Mouse (Mus musculus) CH12.LX (cell line): ENCODE results near the gene Ints3. TPM values are rescaled to one million over a fixed set of nuclear protein-coding genes. Genes with fewer than 3 reads are reported as not detected.

Source experiments
- DNase-seq: peaks from one replicate; pipeline ENCODE4 v3.0.0-alpha.2; 2013; ENCODE audit errors: extremely low read depth
- H3K27ac ChIP-seq: 2 replicates; pipeline ENCODE4 v1.5.1; 2012; ENCODE audit warnings: low read depth, mild to moderate bottlenecking, control low read depth, moderate library complexity; ENCODE audit not compliant: insufficient read depth
- H3K27me3 ChIP-seq: replicated peaks from 2 replicates; pipeline ENCODE3; 2012; ENCODE audit warnings: inconsistent platforms
- H3K36me3 ChIP-seq, 2 experiments: replicated peaks in 1 of 2; 2 replicates each; pipeline versions ENCODE3 to v1.6.1; 2012; ENCODE audit warnings: inconsistent platforms in 1 of 2, low read length in 1 of 2, mild to moderate bottlenecking in 1 of 2, mixed read lengths in 1 of 2, moderate library complexity in 1 of 2; ENCODE audit not compliant: control insufficient read depth in 1 of 2, insufficient read depth in 1 of 2
- H3K4me1 ChIP-seq, 2 experiments: 2 replicates each; pipeline ENCODE4 v1.6.1; 2012; ENCODE audit warnings: inconsistent platforms in 1 of 2, moderate library complexity in 1 of 2; ENCODE audit not compliant: insufficient read depth in 2 of 2, control insufficient read depth in 1 of 2
- H3K4me2 ChIP-seq: 2 replicates; pipeline ENCODE4 v1.6.1; 2012; ENCODE audit warnings: low read depth, mild to moderate bottlenecking, control low read depth; ENCODE audit not compliant: poor library complexity, insufficient read depth, severe bottlenecking
- H3K4me3 ChIP-seq, 3 experiments: fragments of 150-350 bp in 1 of 3; sonication (generic) in 1 of 3; replicated peaks in 1 of 3; 2 replicates each; pipeline versions ENCODE3 to v1.5.1; 2011 to 2012; ENCODE audit warnings: low read depth in 2 of 3, low read length in 2 of 3, mild to moderate bottlenecking in 2 of 3, moderate library complexity in 2 of 3, control low read depth in 1 of 3, improper control_type of control experiment in 1 of 3, inconsistent platforms in 1 of 3, mixed read lengths in 1 of 3; ENCODE audit not compliant: poor library complexity in 1 of 3
- H3K79me2 ChIP-seq: replicated peaks from 2 replicates; pipeline ENCODE4 v1.6.1; 2012; ENCODE audit warnings: mild to moderate bottlenecking, moderate library complexity; ENCODE audit not compliant: control insufficient read depth, poor library complexity, insufficient read depth, severe bottlenecking; ENCODE audit errors: extremely low read depth
- H3K9ac ChIP-seq: 2 replicates; pipeline ENCODE4 v1.6.1; 2012; ENCODE audit warnings: low read depth, mild to moderate bottlenecking, control low read depth, moderate library complexity; ENCODE audit not compliant: insufficient read depth
- H3K9me3 ChIP-seq: replicated peaks from 2 replicates; pipeline ENCODE3; 2012; ENCODE audit warnings: low read length, inconsistent platforms, mixed read lengths
- BHLHE40 ChIP-seq: IDR thresholded peaks from 2 replicates; pipeline ENCODE4 v1.6.1; 2011; ENCODE audit warnings: mild to moderate bottlenecking, low read depth, low read length, improper control_type of control experiment
- CTCF ChIP-seq, 2 experiments: IDR thresholded peaks in 1 of 2; conservative IDR thresholded peaks in 1 of 2; 2 replicates each; pipeline ENCODE4 v1.5.1; 2011 to 2012; ENCODE audit warnings: low read depth in 2 of 2, low read length in 2 of 2, improper control_type of control experiment in 1 of 2, inconsistent platforms in 1 of 2, mild to moderate bottlenecking in 1 of 2, moderate library complexity in 1 of 2
- ETS1 ChIP-seq: conservative IDR thresholded peaks from 2 replicates; pipeline ENCODE4 v1.6.1; 2012; ENCODE audit warnings: low read depth, mild to moderate bottlenecking, inconsistent platforms, low read length, improper control_type of control experiment, moderate library complexity
- HCFC1 ChIP-seq: IDR thresholded peaks from 2 replicates; pipeline ENCODE4 v1.6.1; 2012; ENCODE audit warnings: low read depth, mild to moderate bottlenecking, inconsistent platforms, low read length, improper control_type of control experiment
- IRF4 ChIP-seq: IDR thresholded peaks from 2 replicates; pipeline ENCODE4 v1.6.1; 2014; ENCODE audit warnings: low read depth, mild to moderate bottlenecking, inconsistent platforms, low read length, improper control_type of control experiment
- KAT2A ChIP-seq: IDR thresholded peaks from 2 replicates; pipeline ENCODE4 v1.6.1; 2012; ENCODE audit warnings: low read length, improper control_type of control experiment, inconsistent platforms; ENCODE audit not compliant: insufficient replicate concordance
- MAX ChIP-seq: IDR thresholded peaks from 2 replicates; pipeline ENCODE4 v1.6.1; 2011; ENCODE audit warnings: low read length, improper control_type of control experiment
- MEF2A ChIP-seq: IDR thresholded peaks from 2 replicates; pipeline ENCODE4 v1.6.1; 2014; ENCODE audit warnings: low read depth, mild to moderate bottlenecking, inconsistent platforms, low read length, improper control_type of control experiment, borderline replicate concordance
- MXI1 ChIP-seq: IDR thresholded peaks from 2 replicates; pipeline ENCODE4 v1.6.1; 2011; ENCODE audit warnings: mild to moderate bottlenecking, low read depth, low read length, improper control_type of control experiment
- MYC ChIP-seq: IDR thresholded peaks from 2 replicates; pipeline ENCODE4 v1.6.1; 2011; ENCODE audit warnings: low read depth, mild to moderate bottlenecking, improper control_type of control experiment, low read length
- NELFE ChIP-seq: IDR thresholded peaks from 2 replicates; pipeline ENCODE4 v1.6.1; 2011; ENCODE audit warnings: low read depth, low read length, improper control_type of control experiment
- NRF1 ChIP-seq: IDR thresholded peaks from 2 replicates; pipeline ENCODE4 v1.6.1; 2014; ENCODE audit warnings: low read depth, mild to moderate bottlenecking, inconsistent platforms, low read length, improper control_type of control experiment, moderate library complexity
- RCOR1 ChIP-seq: conservative IDR thresholded peaks from 2 replicates; pipeline ENCODE4 v1.6.1; 2012; ENCODE audit warnings: low read depth, mild to moderate bottlenecking, inconsistent platforms, low read length, improper control_type of control experiment
- SIN3A ChIP-seq: IDR thresholded peaks from 2 replicates; pipeline ENCODE4 v1.6.1; 2012; ENCODE audit warnings: low read length, improper control_type of control experiment, inconsistent platforms
- SMC3 ChIP-seq: IDR thresholded peaks from 2 replicates; pipeline ENCODE4 v1.6.1; 2011; ENCODE audit warnings: low read depth, low read length, improper control_type of control experiment
- TBP ChIP-seq: conservative IDR thresholded peaks from 2 replicates; pipeline ENCODE4 v1.6.1; 2011; ENCODE audit warnings: low read depth, low read length, improper control_type of control experiment
- UBTF ChIP-seq: IDR thresholded peaks from 2 replicates; pipeline ENCODE4 v1.6.1; 2012; ENCODE audit warnings: low read depth, mild to moderate bottlenecking, inconsistent platforms, low read length, improper control_type of control experiment, moderate library complexity
- USF1 ChIP-seq: IDR thresholded peaks from 2 replicates; pipeline ENCODE4 v1.6.1; 2014; ENCODE audit warnings: low read depth, mild to moderate bottlenecking, inconsistent platforms, low read length, improper control_type of control experiment
- USF2 ChIP-seq: conservative IDR thresholded peaks from 2 replicates; pipeline ENCODE4 v1.6.1; 2011; ENCODE audit warnings: low read depth, low read length, improper control_type of control experiment
- ZKSCAN1 ChIP-seq: IDR thresholded peaks from 2 replicates; pipeline ENCODE4 v1.6.1; 2012; ENCODE audit warnings: low read depth, inconsistent platforms, low read length, improper control_type of control experiment, borderline replicate concordance
- ZMIZ1 ChIP-seq: IDR thresholded peaks from 2 replicates; pipeline ENCODE4 v1.6.1; 2012; ENCODE audit warnings: low read depth, mild to moderate bottlenecking, inconsistent platforms, low read length, improper control_type of control experiment
- ZNF384 ChIP-seq: IDR thresholded peaks from 2 replicates; pipeline ENCODE4 v1.6.1; 2012; ENCODE audit warnings: low read depth, low read length, improper control_type of control experiment, inconsistent platforms
- dilution Hi-C: fragments of 300-500 bp; cut with MboI; formaldehyde crosslinking; loops from 2 replicates; pipeline ENCODE4 v1.14.3; 2020; ENCODE audit warnings: low sequenced_read_pairs; ENCODE audit not compliant: extremely low pct_unique_long_range_greater_than_20kb, extremely low pct_ligation_motif_present
- in situ Hi-C: fragments of 300-500 bp; cut with MboI; formaldehyde crosslinking; loops from 3 replicates; pipeline ENCODE4 v1.14.3; 2019; ENCODE audit warnings: low sequenced_read_pairs, low pct_ligation_motif_present, low pct_unique_long_range_greater_than_20kb, mixed read lengths
- polyA plus RNA-seq: library from polyadenylated mRNA; unstranded; fragments of >175 nt; gene quantifications from 2 replicates; pipeline ENCODE4 v1.2.1, GENCODE M21; 2012; ENCODE audit warnings: low read depth; ENCODE audit not compliant: insufficient read length
- total RNA-seq, 2 experiments: library from RNA; depleted of rRNA; stranded (reverse); fragments of 300-350 nt in 1 of 2; fragments of >200 nt in 1 of 2; gene quantifications; 2 replicates each; pipeline ENCODE4 v1.2.3; 2012 to 2014

The Ints3 gene
- total and polyA plus RNA-seq, 3 experiments, result 20.5 to 45.9 (median 30.7) TPM

DNA sequence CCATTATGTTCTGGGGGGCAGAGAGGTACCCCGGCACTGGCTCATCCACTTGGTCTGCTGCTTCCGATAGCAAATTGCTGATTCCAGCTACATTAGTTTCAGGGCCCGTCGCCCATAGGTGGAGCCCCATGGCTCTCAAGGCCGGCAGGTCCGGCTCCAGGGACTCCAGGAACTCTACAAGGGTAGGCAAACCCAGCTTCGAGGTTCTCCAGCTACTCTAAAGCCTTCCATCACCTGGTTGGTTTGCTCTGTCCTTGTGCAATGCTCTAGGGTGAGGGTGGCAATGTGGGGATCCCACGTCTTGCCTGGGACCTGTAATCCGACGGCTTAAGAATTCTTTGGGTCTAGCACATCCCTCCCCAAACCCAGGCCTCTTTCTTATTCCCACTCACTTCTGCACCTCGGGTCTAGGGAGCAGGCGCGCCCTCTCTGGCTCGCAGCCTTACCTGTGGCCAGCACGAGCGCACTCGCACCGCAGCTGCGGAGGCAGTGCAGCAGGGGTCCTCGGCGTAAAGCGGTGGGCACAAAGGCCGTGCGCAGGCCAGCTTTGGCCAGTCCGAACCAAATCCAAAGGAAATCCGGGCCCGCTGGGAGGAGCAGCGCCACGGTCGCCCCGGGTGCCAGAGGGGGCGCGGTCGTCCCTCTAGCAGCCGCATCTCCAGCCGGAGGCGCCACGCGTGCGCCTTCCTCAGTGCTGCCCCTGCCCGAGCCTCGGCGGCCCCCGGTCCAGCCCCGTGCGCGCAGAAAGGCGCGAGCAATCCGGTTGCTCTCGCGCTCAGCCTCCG, 44.5 kb downstream of the Ints3 start:
- H3K4me1 ChIP-seq, result peaks cover 6 to 28% of the 10 kb centered on the region in 2 experiments; a peak in 3 of 4 replicates
- dilution Hi-C loops, result no loop called here
- DNase-seq, result no peak
- no peak overlapping the region for H3K4me2 ChIP-seq
- H3K27ac ChIP-seq, result no peak overlapping the region
- H3K79me2 ChIP-seq, result no peaks in the 10 kb centered on the region
- H3K27me3 ChIP-seq, result no peaks in the 10 kb centered on the region
- H3K4me3 ChIP-seq, result no peak overlapping the region
- H3K9me3 ChIP-seq, result no peaks in the 10 kb centered on the region
- no peak for TF ChIP-seq NRF1
- TF ChIP-seq KAT2A, result no peak
- TF ChIP-seq IRF4, result no peak
- TF ChIP-seq HCFC1, result no peak
- no peak for TF ChIP-seq RCOR1
- TF ChIP-seq MYC, result no peak
- no peak for TF ChIP-seq NELFE
- no peak for TF ChIP-seq MEF2A
- no peak for TF ChIP-seq ETS1
- TF ChIP-seq USF1, result no peak
- TF ChIP-seq ZMIZ1, result no peak
- no peak for TF ChIP-seq SMC3
- no peak for TF ChIP-seq BHLHE40
- TF ChIP-seq UBTF, result no peak
- TF ChIP-seq CTCF (conservative IDR thresholded peaks at IDR 0.05 in 1 of 2, IDR thresholded peaks at IDR 0.05 in 1 of 2; ENCODE audit: low read depth in 2 of 2, low read length in 2 of 2), result no peak
- no peak for TF ChIP-seq SIN3A
- no peak for TF ChIP-seq USF2
- no peak for TF ChIP-seq ZNF384
- TF ChIP-seq ZKSCAN1, result no peak
- H3K9ac ChIP-seq, result no peak overlapping the region
- peaks cover 78 to 93% of the 10 kb centered on the region in 2 experiments for H3K36me3 ChIP-seq
- in situ Hi-C loops, result no loop called here

DNA sequence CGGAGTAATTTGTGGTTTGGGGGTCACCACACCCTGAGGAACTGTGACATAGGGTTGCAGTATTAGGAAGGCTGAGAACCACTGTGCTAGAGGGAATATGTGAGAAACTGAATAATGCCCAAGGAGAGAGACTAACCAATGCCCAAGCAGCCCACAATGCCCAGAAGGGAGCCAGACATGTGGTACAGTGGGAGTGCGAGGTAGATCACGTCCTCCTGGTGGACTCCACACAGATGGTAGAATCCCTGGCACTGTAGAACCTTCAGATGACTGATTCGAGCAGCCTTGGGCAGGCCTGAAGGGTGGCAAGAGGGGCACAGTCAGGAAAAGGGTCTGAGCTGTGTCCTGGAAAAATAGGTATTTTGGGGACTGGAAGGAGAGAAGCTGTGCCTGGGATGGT, 45.2 kb downstream of the Ints3 start:
- no peaks in the 10 kb centered on the region for H3K79me2 ChIP-seq
- H3K9me3 ChIP-seq, result no peaks in the 10 kb centered on the region
- peaks cover 10 to 31% of the 10 kb centered on the region in 2 experiments for H3K4me1 ChIP-seq
- no peak overlapping the region for H3K9ac ChIP-seq
- no peak overlapping the region for H3K4me2 ChIP-seq
- peaks cover 70 to 86% of the 10 kb centered on the region in 2 experiments for H3K36me3 ChIP-seq
- no peak overlapping the region for H3K4me3 ChIP-seq
- dilution Hi-C loops (no loop called here), in situ Hi-C loops (no loop called here)
- no peaks in the 10 kb centered on the region for H3K27me3 ChIP-seq
- DNase-seq, result no peak
- H3K27ac ChIP-seq, result no peak overlapping the region
- TF ChIP-seq ZKSCAN1 (no peak), MXI1 (no peak), RCOR1 (no peak), IRF4 (no peak), ZNF384 (no peak), TBP (no peak), NRF1 (no peak), SMC3 (no peak), MAX (no peak)
